Mouse (Mus musculus): ENCODE data around the gene Olfr1316.

Olfr1316 gene

GRCm38 (mm10) chr2:112134877-112135276 is at the start of gene Olfr1316:
TSS of gene Olfr1316 (minus strand) at chr2:112134977.
- no peak for DNase-seq (ENCODE audit: low spot score)

- DNase-seq (ENCODE audit: low spot score), result no peak
These were observed 19.1 kb upstream of the Olfr1316 start, which contains the start of gene Olfr1318 for GRCm38 (mm10) chr2:112153898-112154297. TSS of gene Olfr1318 (plus strand) at chr2:112154198.

GRCm38 (mm10) chr2:112140029-112140428 is 5.3 kb upstream of the Olfr1316 start, which contains the start of gene Olfr1317:
TSS of gene Olfr1317 (plus strand) at chr2:112140329.
- DNase-seq (ENCODE audit: low spot score), result no peak

- DNase-seq (ENCODE audit: low spot score), result no peak
These were observed 19.4 kb downstream of the Olfr1316 start, which contains the start of gene Olfr1315-ps1 for GRCm38 (mm10) chr2:112115340-112115739. TSS of gene Olfr1315-ps1 (minus strand) at chr2:112115440.

- no peak for DNase-seq (ENCODE audit: low spot score)
These were observed 38.1 kb downstream of the Olfr1316 start, which contains the start of gene Olfr1314 for GRCm38 (mm10) chr2:112096681-112097080. TSS of gene Olfr1314 (minus strand) at chr2:112096781.

- no peak for DNase-seq (ENCODE audit: low spot score)
These were observed 57.0 kb downstream of the Olfr1316 start, which contains the start of gene Olfr1313 for GRCm38 (mm10) chr2:112077743-112078142. TSS of gene Olfr1313 (minus strand) at chr2:112077843.

All from urinary bladder, postnatal 14 days (tissue).